Mouse (Mus musculus) thymus, postnatal 25 days (tissue): Measurements from ENCODE around the gene 6430550D23Rik.
"Not testable (repeated sequence)": the region's sequence is repeated elsewhere in the genome, so short reads cannot be mapped to it uniquely, and the experiment has no call there.

Experiments used
- DNase-seq: peaks from one replicate; pipeline ENCODE4 v3.0.0; 2022

Gene 6430550D23Rik

DNA sequence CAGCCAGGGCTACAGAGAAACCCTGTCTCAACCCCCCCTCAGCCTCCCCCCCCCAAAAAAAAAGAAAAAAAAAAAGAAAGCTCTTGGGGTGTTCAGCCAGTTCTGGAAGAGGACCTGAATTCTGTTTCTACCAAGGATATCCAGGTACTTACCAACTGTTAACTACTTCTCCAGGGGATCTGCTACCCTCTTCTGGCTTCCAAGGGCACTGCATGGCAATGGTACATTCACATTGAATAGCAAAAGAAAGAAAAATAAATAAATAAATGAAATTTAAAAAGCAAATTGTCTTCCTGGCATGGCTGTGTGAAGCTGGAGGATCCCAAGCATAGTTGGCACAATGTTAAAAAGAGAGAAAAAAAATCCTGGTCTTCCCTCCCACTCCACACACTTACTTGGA is 55.8 kb downstream of the 6430550D23Rik start:
- peak; percentile 60 for DNase-seq

DNA sequence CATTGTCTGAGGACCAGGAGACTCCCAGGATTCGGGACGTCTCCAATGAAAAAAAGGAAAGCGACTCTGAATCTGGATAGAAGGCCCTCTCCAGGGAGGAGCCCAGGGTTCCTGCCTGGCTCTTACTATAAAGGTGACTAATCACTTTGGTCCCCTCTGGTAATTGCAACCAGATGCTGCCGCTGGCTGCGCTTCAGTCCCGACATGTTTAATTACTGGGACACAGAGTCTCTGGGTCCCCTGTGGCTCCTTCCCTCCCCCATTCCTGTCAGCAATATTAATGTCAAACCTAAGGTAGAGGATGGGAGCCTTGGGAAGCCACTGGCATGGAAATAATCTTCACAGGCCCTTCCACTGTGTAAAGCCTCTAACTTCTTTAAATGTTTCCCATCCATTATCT is 58.4 kb downstream of the 6430550D23Rik start:
- DNase-seq: no peak

DNA sequence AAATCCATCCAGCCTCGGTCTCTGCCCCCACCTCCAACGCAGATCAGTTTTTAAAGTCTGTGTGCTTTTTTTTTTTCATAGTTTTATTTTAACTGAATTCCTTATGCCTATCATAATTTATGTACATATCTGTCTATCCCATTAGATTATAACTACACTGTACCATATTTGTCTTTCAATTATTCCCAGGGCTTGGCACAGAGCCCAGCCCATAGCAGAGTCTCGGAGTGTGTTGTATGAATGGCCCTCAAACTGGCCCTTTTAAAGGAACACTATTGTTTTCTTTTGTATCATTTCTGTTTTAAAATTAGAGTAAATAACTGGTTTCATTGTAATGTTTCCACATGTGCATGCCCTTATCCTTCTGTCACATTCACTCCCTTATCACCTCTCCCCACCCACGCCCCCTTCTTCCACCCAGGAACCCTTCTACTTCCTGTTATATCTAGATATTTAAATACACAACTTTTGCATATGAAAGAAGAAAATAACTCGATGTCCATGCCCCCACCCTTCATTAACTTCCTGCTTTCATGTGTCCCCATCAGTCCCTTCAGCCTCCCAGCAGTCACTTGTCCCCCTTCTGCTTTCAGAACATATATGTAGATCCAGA is 60.3 kb downstream of the 6430550D23Rik start:
- no peak for DNase-seq

DNA sequence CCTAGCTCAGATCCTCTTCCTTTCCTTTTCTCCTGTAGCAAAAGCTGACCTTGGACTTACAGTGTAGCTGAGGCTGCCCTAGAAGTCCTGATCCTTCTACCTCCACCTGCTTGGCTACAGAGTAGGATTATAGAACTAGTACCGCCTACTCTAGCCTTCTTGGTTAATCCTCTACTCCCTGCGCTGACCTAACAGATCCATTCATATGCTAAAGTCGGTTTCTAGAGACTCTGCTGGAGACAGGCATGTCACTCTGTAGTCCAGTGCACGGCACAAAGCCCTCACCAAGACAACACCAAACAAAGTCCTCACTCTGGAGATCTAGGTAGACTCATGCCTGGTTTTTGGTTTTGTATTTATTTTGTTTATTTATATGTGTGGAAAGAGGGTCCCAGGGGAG is 61.3 kb downstream of the 6430550D23Rik start:
- no peak for DNase-seq

DNA sequence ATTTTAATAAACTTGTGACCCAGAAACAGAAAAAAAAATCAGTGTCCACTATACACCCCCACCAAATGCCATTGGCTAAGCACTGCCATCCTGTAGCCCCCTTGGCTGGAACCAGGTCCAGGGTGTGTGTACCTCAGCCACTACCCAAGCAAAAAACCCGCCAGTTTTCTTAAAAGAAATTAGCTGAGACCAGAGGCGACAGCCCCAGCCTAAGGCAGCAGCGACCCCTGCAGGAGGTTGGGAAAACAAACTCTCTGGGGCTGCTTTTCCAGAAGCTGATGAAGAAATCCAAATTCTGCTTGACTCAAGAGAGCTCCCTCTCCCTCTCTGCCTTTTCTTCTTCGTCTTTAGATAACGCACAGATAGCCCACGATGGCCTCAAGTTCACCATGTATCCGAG is 61.7 kb downstream of the 6430550D23Rik start:
- peak; percentile 70 for DNase-seq

DNA sequence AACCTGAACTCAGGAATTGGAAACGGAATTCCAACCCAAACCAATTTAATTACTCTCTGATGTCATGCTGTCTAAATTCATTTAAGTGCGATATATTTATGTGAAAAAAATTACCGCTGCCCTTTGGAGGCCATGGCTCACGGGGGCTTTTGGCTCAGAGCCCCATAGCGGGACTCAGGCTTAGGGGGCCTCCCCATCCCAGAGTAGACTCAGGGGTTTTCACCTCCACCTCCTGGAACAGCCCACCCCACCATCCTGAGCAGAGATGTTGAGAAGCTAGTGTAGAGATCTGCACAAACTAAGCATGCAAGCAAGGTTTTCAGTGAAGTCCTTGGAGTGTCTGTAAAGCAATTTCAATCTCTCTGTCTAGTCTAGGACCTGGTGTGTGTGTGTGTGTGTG is 62.2 kb downstream of the 6430550D23Rik start:
- DNase-seq: no peak

DNA sequence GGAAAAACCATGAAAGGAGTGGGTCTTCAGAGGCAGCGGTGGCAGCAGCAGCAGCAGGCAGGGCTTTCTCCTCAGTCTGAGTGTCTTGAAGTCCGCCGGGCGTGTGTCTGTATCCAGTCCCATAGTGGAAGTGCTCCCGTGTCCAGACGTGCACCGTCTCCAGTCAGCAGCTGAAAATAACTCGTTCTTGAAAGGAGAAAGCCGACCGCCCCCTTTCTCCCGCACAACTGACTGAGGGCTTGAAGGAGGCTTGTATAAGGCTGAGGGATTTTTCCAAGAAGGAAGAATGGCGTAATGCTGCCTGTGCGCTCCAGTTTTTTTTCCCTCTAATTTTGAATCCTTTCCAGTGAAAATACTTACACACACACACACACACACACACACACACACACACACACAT is 62.7 kb downstream of the 6430550D23Rik start, which contains the start of gene Gdf5:
Gdf5 (minus strand) TSS at position 244 of the 400 bp plus-strand sequence.
- DNase-seq: no peak

DNA sequence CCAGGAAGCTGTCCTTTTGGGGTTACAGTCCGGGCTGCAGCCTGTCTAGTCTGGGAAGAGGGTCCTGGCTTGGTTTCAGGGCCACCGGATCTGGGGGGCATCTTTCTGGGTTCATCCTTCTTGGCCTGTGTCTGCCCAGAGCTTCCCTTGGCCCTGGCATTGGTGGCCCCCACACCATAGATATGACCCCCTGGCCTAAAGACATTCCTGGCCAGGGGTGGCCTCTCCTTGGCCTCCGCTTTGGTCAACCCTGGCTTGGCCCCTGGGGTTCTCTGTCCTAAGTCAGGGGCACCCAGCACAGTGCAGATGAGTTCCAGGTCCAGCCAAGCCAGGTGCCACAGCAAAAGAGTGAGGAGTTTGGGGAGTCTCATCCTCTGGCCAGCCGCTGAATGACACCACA is 63.1 kb downstream of the 6430550D23Rik start:
- DNase-seq: no peak

DNA sequence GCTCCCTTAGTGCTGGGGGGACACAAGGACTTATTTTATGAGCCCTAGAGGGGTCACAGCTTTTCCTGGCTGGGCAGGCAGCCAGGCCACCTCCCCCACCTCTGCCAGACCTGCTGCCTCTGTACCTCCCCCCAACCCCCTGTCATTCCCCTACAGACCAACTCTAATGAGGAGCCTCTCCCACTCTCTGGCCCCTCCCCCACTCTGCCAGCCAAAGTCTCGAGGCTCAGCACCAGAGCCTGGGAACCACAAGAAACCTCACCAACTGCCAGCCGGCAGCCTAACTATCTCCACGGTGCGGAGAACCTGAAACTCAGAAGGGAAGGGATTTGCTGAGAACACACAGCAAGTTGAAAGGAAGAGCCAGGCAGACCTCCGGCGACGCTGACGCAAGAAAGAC is 64.3 kb downstream of the 6430550D23Rik start:
- DNase-seq: no peak

DNA sequence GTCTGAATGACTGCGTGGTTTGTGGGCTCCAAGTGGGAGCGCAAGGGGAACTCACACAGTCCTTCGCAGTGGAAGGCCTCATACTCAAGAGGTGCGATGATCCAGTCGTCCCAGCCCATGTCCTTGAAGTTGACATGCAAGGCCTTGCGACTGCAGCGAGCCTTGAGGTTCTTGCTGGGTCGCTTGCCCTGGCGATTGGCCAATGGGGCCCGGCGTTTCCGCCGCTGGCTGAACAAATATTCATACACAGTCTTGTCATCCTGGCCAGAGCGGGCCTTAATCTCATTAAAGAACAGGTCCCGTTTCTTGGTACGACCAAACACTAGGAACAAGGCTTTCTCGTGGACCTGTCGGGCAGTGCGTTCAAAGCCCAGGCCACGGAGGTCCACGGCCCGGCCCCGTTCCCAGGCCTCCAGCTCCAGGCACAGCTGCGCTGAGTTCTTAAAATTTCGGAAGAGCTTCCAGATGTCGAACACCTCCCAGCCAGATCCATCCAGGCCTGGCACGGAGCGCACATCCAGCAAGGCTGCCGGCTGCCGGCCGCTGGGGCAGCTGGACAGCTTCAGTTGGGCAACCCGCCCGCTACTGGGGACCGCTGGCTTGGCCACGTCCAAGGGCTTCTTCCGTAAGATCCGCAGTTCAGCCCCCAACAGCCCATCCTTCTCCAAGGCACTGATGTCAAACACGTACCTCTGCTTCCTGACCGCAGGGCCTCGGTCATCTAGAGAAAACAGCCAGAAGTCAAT is 65.9 kb downstream of the 6430550D23Rik start:
- no peak for DNase-seq

DNA sequence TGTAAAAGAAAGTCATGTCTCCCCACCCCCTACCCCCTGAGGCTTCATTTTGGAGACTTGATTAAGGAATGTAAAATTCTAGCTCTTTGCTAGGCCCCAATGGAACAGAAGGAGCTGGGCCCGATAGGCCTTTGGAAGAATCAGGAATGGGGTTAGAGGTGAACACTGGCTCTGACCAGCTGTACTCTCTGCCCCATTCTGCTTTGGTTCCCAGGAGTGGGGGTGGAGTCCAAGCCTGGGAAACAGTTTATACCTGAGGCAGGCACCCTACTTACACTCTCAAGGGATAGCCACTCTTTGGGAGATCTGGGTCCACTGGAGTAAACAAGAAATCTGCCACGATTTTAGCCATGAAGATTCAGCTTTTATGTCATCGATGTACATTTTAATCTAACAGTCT is 67.1 kb downstream of the 6430550D23Rik start, which contains the start of gene Gm15557:
Gm15557 (plus strand) TSS at position 48 of the 400 bp plus-strand sequence.
- DNase-seq: no peak

DNA sequence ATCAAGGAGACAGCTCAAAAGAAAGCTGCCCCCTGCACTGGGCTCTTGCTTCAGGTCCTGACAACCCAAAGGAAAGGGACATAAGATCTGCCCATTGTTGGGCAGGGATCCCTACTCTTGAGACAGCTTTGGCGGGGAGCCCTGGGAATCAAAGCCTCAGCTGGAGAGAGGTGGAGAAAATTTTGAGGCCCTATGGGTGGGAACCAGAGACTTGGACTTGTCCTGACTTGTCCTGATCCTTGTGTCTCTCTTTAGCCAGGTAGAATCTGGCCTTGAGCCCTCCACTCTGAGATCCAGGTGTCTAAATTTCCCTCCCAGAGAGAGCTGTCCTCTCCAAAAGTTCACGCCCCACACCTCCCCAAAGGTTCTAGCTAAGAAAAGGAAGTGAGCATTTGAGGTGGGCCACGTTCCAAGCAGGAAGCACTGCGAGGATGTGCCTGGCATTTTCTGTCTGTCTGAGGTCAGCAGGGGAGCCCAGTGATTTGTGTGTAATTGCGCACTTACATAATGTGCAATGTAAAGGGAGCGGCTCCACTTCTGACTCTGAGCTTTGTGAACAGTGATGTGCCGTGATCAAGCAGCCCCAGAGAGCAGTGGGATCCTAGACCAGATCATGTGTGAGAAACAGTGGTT is 67.8 kb downstream of the 6430550D23Rik start:
- no peak for DNase-seq

DNA sequence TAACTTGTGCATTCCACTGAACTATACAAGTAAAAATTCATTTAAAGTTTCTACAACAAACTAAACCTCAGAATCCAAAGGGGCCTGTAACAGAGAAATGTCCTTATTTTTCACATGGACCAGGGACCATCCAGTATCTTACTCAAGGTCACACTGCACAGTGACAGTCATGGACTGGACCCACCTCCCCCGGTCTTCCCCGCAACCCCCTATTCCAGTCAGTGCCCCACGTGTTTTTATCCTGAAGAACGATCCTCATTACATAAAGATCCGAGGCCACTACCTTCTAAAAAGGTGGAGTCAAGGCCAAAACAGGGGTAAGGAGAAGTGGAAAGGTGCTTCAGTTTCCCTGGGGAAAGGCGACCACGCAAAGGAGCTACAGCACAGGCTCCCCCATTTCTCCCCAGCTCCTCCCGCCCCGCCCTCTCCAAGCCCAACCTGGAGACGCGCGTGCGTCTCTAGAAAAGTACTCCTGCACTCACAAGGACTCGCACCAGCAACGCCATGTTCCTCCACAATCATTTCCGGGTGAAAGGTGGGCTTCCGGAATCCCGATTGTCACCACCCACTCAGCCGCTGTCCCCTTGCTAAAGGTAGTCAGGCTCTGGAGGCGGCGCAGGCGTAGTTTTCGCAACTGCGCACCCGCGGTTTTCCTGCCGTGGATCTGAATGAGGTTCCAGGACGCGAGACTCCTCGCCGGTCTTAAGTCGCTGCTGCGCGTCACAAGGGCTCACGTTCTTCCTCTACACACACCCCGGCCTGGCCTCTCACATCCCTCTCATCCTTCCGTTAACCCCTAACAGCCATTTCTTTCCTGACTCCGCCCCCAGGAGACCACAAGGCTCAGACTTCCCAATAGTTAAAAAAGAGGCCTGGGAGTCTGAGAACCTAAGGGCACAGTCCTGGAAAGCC is 78.0 kb downstream of the 6430550D23Rik start, which contains the start of gene Uqcc1:
Uqcc1 (minus strand) TSS at position 780 of the 912 bp plus-strand sequence.
- DNase-seq: peak; percentile 92

DNA sequence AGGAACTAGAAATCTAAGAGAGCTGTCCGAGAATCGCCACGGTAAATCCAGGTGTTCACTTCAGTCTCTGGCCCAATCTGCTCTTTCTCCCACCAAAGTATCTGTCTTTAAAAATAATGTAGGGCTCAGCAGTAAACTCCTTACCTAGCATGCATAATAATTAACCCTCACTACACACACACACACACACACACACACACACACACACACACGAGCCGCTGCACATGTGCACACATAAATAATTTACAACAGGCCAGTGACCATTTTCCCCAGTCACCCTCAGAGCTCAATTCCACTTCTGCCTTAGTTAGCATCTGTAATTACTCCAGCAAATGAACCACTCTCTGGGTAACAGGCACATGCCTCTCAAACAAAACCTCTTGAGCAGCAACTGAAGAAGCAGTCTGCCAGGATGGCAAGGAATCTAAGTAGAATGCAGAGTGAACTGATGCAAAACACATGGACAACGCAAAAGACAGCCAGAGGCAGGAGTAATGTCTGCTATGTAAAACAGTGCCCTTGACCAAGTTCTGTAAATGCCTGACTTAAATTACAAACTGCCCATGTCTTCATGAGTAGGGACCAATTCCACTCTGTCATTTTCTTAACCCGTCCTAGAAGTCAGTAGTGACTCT is 78.9 kb downstream of the 6430550D23Rik start:
- no peak for DNase-seq

DNA sequence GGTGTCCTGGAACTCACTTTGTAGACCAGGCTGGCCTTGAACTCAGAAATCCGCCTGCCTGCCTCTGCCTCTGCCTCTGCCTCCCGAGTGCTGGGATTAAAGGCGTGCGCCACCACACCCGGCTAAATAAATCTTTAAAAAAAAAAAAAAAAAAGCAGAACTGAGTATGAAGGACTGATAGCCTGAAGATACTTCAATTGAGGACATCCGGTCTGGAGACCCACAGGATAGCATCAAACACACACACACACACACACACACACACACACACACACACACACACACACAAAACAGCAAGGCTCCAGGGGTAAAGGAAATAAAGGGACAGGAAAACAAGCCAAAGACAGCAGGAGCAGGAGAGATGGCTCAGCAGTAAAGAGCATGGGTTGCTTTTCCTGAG is 82.6 kb downstream of the 6430550D23Rik start:
- DNase-seq: not testable (repeated sequence)
